Mouse (Mus musculus) limb, embryonic 12.5 days (tissue): ENCODE measurements around the gene Gm2696. TPM values are rescaled to one million over a fixed set of nuclear protein-coding genes. Genes with fewer than 3 reads are reported as not detected.
"Not testable (repeated sequence)": the region's sequence is repeated elsewhere in the genome, so short reads cannot be mapped to it uniquely, and the experiment has no call there.

ENCODE experiments used
- ATAC-seq: fragments of 200-750 bp; cut with Nextera tagmentation; 2 replicates; pipeline ENCODE4 v1.8.0; 2017; ENCODE audit warnings: low read depth, moderate TSS enrichment; ENCODE audit not compliant: insufficient number of reproducible peaks, insufficient read depth, low FRiP score, low TSS enrichment
- H3K27ac ChIP-seq: fragments of 300-500 bp; sonication (generic); 2 replicates; pipeline ENCODE4 v1.5.1; 2016; ENCODE audit warnings: mild to moderate bottlenecking, moderate library complexity
- H3K27me3 ChIP-seq: fragments of 300-500 bp; sonication (generic); 2 replicates; pipeline ENCODE4 v1.6.1; 2016; ENCODE audit warnings: mild to moderate bottlenecking, moderate library complexity
- H3K36me3 ChIP-seq: fragments of 300-500 bp; sonication (generic); 2 replicates; pipeline ENCODE4 v1.6.1; 2016; ENCODE audit warnings: mild to moderate bottlenecking, moderate library complexity
- H3K4me1 ChIP-seq: fragments of 300-500 bp; sonication (generic); replicated peaks from 2 replicates; pipeline ENCODE4 v1.6.1; 2016
- H3K4me2 ChIP-seq: fragments of 300-500 bp; sonication (generic); 2 replicates; pipeline ENCODE4 v1.6.1; 2016; ENCODE audit warnings: mild to moderate bottlenecking, moderate library complexity
- H3K4me3 ChIP-seq: fragments of 300-500 bp; sonication (generic); replicated peaks from 2 replicates; pipeline ENCODE4 v1.5.1; 2016; ENCODE audit warnings: mild to moderate bottlenecking
- H3K9ac ChIP-seq: fragments of 300-500 bp; sonication (generic); replicated peaks from 2 replicates; pipeline ENCODE4 v1.6.1; 2016; ENCODE audit warnings: mild to moderate bottlenecking, moderate library complexity
- H3K9me3 ChIP-seq: fragments of 300-500 bp; sonication (generic); 2 replicates; pipeline ENCODE4 v1.6.1; 2016; ENCODE audit warnings: mild to moderate bottlenecking, moderate library complexity
- WGBS: fragments of 180-500 bp; shearing (Covaris S2); methylation state at CpG from one replicate; pipeline ENCODE4 v1.1.7; 2016; 5-methylcytosine and 5-hydroxymethylcytosine counted together
- polyA plus RNA-seq: library from polyadenylated mRNA; unstranded; fragments of >200 nt; fragmentation: Nextera tagmentation; extraction: Ambion mirVana; gene quantifications from 2 replicates; pipeline ENCODE4 v1.2.1, GENCODE M21; 2016

Gene Gm2696
- not detected in 2 replicates for polyA plus RNA-seq

- Histone ChIP-seq H3K4me2 (no peak within 1 kb of the TSS), H3K36me3 (no peaks in the 10 kb centered on the region), H3K4me3 (no peak within 1 kb of the TSS), H3K27me3 (no peaks in the 10 kb centered on the region), H3K9ac (no peak within 1 kb of the TSS), H3K4me1 (0 out of 2 replicates have a peak, but pooled peaks cover 2% of the 10 kb centered on the region), H3K27ac (no peak within 1 kb of the TSS), H3K9me3 (peaks cover 5% of the 10 kb centered on the region)
- 50% methylated on average over 4 of the region's 4 CpGs for WGBS
- no peak for ATAC-seq
Observed at GRCm38 (mm10) chr10:77814382-77814781, at the start of gene Gm2696. Gm2696 (plus strand) TSS chr10:77814682.

- Histone ChIP-seq H3K27ac (no peak overlapping the region), H3K9ac (no peak overlapping the region), H3K9me3 (no peaks in the 10 kb centered on the region), H3K4me2 (no peak overlapping the region), H3K4me1 (no peaks in the 10 kb centered on the region), H3K4me3 (no peak overlapping the region), H3K27me3 (no peaks in the 10 kb centered on the region), H3K36me3 (no peaks in the 10 kb centered on the region)
- no peak for ATAC-seq
- WGBS = 71% methylated on average over 1 of the region's 1 CpGs
Observed at GRCm38 (mm10) chr10:77769727-77770126, 44.8 kb upstream of the Gm2696 start.

- ATAC-seq, H3K4me2 ChIP-seq, H3K27me3 ChIP-seq, H3K4me1 ChIP-seq, H3K9me3 ChIP-seq, H3K27ac ChIP-seq, H3K36me3 ChIP-seq, H3K9ac ChIP-seq, H3K4me3 ChIP-seq: not testable (repeated sequence)
- 64% methylated on average over 1 of the region's 1 CpGs for WGBS
Observed at GRCm38 (mm10) chr10:77771225-77771624, 43.3 kb upstream of the Gm2696 start, which contains the start of gene Gm3238. Gm3238 (minus strand) TSS chr10:77771325.

GRCm38 (mm10) chr10:77772142-77772541 is 42.3 kb upstream of the Gm2696 start:
- not testable (repeated sequence) for H3K9me3 ChIP-seq, ATAC-seq, H3K4me2 ChIP-seq, H3K27ac ChIP-seq, H3K4me3 ChIP-seq, H3K9ac ChIP-seq, H3K27me3 ChIP-seq, H3K36me3 ChIP-seq, H3K4me1 ChIP-seq
- WGBS = 95% methylated on average over 3 of the region's 3 CpGs

GRCm38 (mm10) chr10:77776844-77777243 is 37.6 kb upstream of the Gm2696 start, which contains the start of gene Gm7138:
Gm7138 (minus strand) TSS chr10:77776944.
- not testable (repeated sequence) for H3K27me3 ChIP-seq, ATAC-seq, H3K9me3 ChIP-seq, H3K27ac ChIP-seq, H3K36me3 ChIP-seq, H3K4me2 ChIP-seq, H3K4me1 ChIP-seq, H3K9ac ChIP-seq, H3K4me3 ChIP-seq
- WGBS = 64% methylated on average over 1 of the region's 1 CpGs

GRCm38 (mm10) chr10:77782442-77782841 is 32.0 kb upstream of the Gm2696 start, which contains the start of gene Gm3250:
Gm3250 (minus strand) TSS chr10:77782542.
- 40% methylated on average over 1 of the region's 1 CpGs for WGBS
- H3K4me2 ChIP-seq, H3K36me3 ChIP-seq, H3K9me3 ChIP-seq, H3K4me3 ChIP-seq, H3K27ac ChIP-seq, ATAC-seq, H3K27me3 ChIP-seq, H3K9ac ChIP-seq, H3K4me1 ChIP-seq: not testable (repeated sequence)

GRCm38 (mm10) chr10:77783396-77783795 is 31.1 kb upstream of the Gm2696 start:
- not testable (repeated sequence) for H3K27ac ChIP-seq, H3K4me1 ChIP-seq, H3K27me3 ChIP-seq, H3K4me3 ChIP-seq, H3K4me2 ChIP-seq, ATAC-seq, H3K9ac ChIP-seq, H3K36me3 ChIP-seq, H3K9me3 ChIP-seq
- 84% methylated on average over 3 of the region's 3 CpGs for WGBS

GRCm38 (mm10) chr10:77787876-77788275 is 26.6 kb upstream of the Gm2696 start, which contains the start of gene Gm7137:
Gm7137 (minus strand) TSS chr10:77788200.
- whole genome bisulfite sequencing = 42% methylated on average over 1 of the region's 1 CpGs
- H3K4me3 ChIP-seq, ATAC-seq, H3K4me2 ChIP-seq, H3K36me3 ChIP-seq, H3K27me3 ChIP-seq, H3K9me3 ChIP-seq, H3K9ac ChIP-seq, H3K27ac ChIP-seq, H3K4me1 ChIP-seq: not testable (repeated sequence)

GRCm38 (mm10) chr10:77788621-77789020 is 25.9 kb upstream of the Gm2696 start:
- no peak for ATAC-seq

GRCm38 (mm10) chr10:77794976-77795375 is 19.5 kb upstream of the Gm2696 start, which contains the start of gene Gm9639:
Gm9639 (minus strand) TSS chr10:77795076.
- WGBS = 65% methylated on average over 2 of the region's 2 CpGs
- H3K27ac ChIP-seq = no peak within 1 kb of the TSS
- peaks cover 17% of the 10 kb centered on the region for H3K4me1 ChIP-seq
- no peaks in the 10 kb centered on the region for H3K27me3 ChIP-seq
- H3K9ac ChIP-seq = no peak within 1 kb of the TSS
- H3K4me3 ChIP-seq = no peak within 1 kb of the TSS
- no peaks in the 10 kb centered on the region for H3K36me3 ChIP-seq
- H3K4me2 ChIP-seq = no peak within 1 kb of the TSS
- no peaks in the 10 kb centered on the region for H3K9me3 ChIP-seq
- ATAC-seq = no peak

More at GRCm38 (mm10) chr10:77788621-77789020, 25.9 kb upstream of the Gm2696 start:
- Histone ChIP-seq H3K4me2 (no peak overlapping the region), H3K4me3 (no peak overlapping the region), H3K9ac (no peak overlapping the region), H3K27ac (no peak overlapping the region), H3K4me1 (no peaks in the 10 kb centered on the region), H3K9me3 (no peaks in the 10 kb centered on the region), H3K27me3 (no peaks in the 10 kb centered on the region), H3K36me3 (no peaks in the 10 kb centered on the region)
- WGBS = 72% methylated on average over 2 of the region's 2 CpGs

GRCm38 (mm10) chr10:77797677-77798076 is 16.8 kb upstream of the Gm2696 start:
- 17% methylated on average over 3 of the region's 3 CpGs for WGBS
- no peaks in the 10 kb centered on the region for H3K27me3 ChIP-seq
- no peak overlapping the region for H3K4me2 ChIP-seq
- H3K9me3 ChIP-seq = no peaks in the 10 kb centered on the region
- no peak overlapping the region for H3K4me3 ChIP-seq
- no peaks in the 10 kb centered on the region for H3K36me3 ChIP-seq
- no peak for ATAC-seq
- H3K9ac ChIP-seq = no peak overlapping the region
- no peak overlapping the region for H3K27ac ChIP-seq
- peaks cover 17% of the 10 kb centered on the region for H3K4me1 ChIP-seq
